Mouse (Mus musculus) gastrocnemius, postnatal 4 days (tissue): ENCODE data around the gene Snrpd2. TPM values are rescaled to one million over a fixed set of nuclear protein-coding genes. Genes with fewer than 3 reads are reported as not detected.
"Not testable (repeated sequence)": the region's sequence is repeated elsewhere in the genome, so short reads cannot be mapped to it uniquely, and the experiment has no call there.

Experiments
- DNase-seq, 2 experiments: peaks; one replicate each; pipeline ENCODE4 v3.0.0; 2021 to 2022; ENCODE audit warnings: low spot score in 2 of 2, mixed read lengths in 2 of 2
- total RNA-seq, 2 experiments: library from RNA; stranded (reverse); gene quantifications; 2 replicates each; pipeline ENCODE4 v1.2.3; 2021

Snrpd2 gene
- total RNA-seq, 2 experiments from 2014 or later, result 85.4 to 103 TPM

DNA sequence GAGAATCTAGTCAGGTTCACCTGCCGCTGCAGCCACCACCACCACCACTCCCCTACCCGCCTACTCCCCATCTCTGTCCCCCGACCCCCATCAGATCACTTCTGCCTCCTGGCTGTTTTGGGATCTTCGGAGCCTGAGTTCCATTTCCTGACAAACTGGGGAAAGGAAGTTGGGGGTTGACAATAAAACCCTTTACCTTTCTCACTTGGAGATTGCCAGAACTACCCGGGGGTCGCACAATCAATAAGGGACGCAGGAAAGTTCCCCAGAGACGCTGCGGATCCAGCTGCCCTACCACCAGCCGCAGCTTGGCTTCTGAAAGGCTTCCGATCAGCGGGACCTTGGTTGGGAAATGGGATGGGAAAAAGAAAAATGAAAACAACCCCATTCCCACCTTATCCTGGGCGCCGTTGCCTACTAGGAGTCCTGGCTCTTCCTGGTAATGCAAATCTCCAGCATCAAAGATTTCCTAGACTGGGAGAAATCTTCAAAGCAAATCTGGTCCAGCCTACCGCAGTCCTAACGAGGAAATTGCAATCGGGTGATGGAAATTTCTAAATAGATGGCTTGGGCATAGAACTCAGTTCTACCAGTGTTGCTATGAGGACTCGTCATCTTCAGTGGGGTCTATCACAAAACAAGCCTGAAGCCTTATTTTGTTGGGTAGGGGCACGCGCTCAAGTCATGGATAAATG lies 1.2 kb upstream of the Snrpd2 start:
- no peak for DNase-seq

- DNase-seq, result peak; percentile 92 to 97
Observed at GRCm38 (mm10) chr7:19148875-19149541, 514 bp upstream of the Snrpd2 start, which contains the start of gene Qpctl. Qpctl (minus strand) TSS chr7:19149291.

- DNase-seq, result not testable (repeated sequence)
Observed at GRCm38 (mm10) chr7:19151121-19151520, 1.6 kb downstream of the Snrpd2 start.

GRCm38 (mm10) chr7:19154796-19155195 lies 5.3 kb downstream of the Snrpd2 start:
- no peak for DNase-seq

DNA sequence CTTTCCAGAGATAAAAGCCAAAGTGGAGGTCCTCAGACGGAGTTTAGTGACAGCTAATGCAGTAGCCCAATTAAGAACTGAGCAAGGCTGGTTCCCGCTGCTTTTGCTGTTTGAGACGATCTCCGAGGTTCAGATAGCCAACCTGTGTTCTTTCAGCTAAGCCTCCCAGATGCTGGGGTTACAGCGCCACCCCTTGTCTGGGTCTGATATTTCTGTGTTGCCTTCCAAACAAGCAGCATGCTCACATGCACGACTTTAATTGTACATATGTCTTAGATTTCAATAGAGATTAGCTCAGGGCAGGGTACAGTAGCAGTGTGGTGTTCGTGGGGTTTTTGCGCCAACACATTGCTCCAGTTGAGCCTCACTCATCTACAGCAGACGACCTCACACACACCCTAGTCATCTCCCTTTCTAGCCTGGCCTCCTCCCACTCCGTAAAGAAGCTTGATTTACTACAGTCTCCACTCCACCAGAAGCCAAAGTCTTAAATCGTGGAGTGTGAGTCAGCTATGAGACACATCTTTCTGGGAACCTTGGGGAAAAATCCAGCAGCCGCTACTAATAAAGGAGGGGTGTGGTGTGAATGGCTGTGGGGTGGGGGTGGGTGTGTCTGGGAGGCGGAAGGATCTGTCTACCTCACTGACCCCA lies 6.4 kb downstream of the Snrpd2 start:
- DNase-seq, result no peak

DNA sequence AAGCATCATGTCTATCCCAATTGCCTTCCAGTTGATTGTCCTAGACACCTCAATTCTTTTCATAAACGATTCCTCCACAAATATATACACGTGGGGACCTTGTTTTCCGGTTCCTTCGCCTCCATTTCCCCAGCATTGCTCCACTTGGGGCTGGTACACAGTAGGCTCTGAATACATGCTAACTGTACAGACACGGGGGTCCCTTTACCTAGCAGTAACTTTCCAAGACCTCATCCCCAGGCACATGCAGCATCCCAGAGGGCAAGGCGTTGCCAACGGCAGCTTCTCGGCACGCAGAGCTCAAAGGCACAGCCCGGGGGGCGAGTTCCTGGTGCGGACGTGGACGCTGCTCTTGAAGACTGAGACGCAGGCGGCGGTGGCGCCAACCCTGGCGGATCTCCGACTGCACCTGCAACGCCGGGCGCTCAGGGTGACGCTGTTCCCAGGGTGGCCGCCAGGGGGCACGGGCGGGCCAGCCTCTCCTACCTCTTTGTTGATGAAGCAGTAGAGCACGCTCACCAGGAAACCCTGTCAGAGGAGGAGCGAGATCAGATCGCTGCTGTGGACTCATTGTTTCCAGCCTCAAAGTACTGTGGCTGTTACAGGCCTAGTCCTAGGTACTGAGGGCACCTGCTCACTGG lies 7.8 kb downstream of the Snrpd2 start:
- peak; percentile 86 for DNase-seq

DNA sequence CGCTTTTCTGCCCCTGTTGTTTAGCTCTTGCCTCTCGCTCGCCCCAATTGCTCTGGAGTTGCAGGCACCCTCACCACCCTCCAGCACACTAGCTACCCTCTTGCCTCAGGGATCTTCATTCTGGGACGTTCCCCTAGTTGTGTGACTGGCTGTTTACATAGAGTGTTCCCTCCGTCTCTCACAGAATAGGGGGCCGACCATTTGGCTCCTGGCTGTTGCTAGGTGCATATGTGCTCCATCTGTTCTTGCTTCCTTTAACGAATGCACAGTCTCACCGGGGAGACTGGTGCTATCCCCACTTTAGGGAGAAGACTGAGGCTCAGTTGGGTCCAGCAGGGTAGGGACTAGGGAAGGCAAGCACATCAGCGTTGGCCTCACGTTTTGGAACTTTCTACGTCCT lies 9.1 kb downstream of the Snrpd2 start:
- DNase-seq, result no peak

DNA sequence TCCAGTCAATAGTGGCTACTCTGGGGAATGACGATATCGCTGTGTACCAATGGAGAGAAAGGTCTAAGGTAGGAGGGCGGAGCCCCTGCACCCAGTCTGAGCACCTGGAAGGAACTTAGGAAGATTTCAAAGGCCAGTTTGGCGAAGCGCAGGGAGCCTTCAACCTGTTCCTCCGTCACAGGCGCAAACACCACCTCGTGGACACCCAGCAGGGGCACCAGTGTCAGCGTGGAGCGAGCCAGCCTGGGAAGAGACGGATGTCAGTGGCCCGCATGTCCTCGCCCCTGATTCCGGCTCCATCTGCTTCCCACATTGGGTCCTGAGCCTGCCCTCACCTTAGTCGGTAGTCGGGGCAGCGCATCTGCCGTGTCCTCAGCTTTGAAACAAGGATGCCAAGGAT lies 9.9 kb downstream of the Snrpd2 start:
- no peak for DNase-seq

DNA sequence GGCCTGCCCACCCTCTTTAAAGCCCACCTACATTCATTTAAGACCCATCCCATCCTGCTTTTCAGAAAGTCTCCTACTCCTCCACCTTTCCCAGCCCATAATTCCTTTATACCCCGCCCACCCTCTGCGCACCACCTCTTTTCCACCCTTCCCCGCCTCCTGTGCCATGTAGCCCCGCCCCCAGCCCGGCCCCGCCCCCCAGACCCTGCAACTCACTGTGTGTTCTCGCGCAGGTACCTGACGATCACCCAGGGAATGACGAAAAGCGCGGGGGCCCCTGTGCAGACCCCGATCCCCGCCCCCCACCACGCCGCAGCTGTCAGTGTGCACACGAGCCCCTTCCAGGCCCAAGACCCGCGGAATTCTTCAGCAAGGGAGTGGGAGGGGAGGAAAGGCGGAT lies 10.6 kb downstream of the Snrpd2 start:
- no peak for DNase-seq

DNA sequence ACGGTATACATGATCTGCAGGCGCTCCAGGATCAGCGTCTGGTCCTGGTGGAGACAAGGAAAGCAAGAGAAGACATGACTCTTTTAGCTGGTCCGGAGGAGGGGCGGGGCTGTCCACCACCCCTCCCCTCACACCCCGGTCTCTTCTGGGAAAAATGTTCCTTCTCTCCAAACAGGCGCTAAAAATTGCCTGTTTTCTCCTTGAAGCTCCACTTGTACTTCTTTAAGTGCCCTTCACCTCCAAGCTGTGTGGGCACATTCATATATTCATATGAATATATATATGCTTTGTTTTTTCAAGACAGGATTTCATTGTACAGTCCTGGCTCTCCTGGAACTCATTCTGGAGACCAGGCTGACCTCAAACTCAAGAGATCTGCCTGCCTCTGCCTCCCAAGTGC lies 13.4 kb downstream of the Snrpd2 start:
- DNase-seq, result no peak

DNA sequence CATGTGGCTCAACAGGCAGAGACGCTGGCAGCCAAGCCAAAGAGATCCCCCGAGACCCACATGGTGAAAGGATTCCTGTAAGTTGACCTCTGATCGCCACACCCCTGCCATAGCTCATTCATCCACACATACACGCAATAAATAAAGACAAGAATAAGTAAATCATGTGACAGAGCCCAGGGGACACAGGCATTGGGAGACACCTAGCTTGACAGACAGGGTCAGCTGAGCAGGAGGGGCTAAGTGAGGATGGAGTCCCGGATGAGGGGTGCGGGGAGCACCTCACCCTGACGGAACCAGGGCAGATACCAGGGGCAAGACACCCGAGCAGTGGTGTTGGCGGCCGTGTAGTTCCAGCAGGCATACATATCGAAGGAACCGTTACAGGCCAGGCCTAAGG lies 14.2 kb downstream of the Snrpd2 start:
- DNase-seq, result no peak

- no peak for DNase-seq
Observed at GRCm38 (mm10) chr7:19164189-19164588, 14.7 kb downstream of the Snrpd2 start.

GRCm38 (mm10) chr7:19164978-19165377 lies 15.5 kb downstream of the Snrpd2 start:
- DNase-seq, result no peak

DNA sequence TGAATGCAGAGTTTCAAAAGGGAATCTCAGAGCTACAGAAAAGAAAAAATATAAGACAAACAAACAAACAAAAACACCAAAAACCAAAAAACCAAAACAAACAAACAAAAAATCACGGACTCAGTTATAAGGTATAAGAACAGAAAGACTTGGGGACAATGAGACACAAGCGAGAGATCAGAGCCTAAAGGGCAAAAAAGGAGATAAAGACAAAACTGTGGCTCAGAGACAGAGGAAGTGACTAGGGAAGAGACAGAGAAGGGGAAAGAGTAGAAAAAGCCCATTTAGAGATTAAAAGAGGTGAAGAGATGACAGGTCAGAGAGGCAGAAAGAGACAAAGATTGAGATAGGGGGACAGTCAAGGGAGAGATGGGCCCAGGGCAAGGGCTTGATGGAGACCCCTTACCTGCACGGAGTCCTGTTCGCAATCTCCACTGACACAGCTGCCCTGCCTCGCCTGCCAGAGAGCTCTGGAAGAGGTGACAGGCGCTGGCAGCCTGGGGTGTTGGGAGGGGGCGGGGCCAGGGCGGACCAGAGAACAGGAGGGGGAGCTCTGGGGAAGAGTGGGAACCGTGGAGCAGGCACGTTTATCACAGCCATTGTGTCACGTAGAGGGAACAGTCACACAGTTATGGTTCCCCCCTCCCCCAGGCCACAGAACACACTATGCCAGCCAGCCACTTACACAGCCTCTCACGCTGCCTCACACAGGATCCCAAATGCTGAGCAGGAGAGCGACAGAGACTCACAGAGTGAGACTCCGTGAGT lies 16.3 kb downstream of the Snrpd2 start, which contains the start of gene Gipr:
Gipr (minus strand) TSS at position 472 of the 768 bp plus-strand sequence.
- DNase-seq, result no peak

GRCm38 (mm10) chr7:19166990-19167389 lies 17.5 kb downstream of the Snrpd2 start:
- no peak for DNase-seq

GRCm38 (mm10) chr7:19169506-19169905 lies 20.0 kb downstream of the Snrpd2 start:
- no peak for DNase-seq

DNA sequence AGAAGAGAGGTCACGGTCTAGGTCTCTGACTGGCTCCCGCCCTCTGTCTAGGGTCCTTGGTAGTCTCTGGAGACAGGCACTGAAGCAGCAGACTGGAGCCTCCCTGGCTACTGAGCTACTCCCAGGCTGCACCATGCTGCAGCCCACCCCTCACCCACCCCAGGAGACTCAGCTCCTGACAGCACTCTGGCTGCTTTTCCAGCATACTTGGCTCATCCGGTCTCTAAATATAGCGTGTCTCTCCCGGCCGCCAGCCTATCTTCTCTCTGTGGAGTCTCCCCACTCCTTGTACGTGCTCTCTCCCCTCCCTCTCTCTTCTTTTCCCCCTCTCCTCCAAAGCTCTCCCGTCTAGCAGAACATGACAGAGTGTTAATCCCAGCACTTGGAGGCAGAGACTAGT lies 20.6 kb downstream of the Snrpd2 start:
- no peak for DNase-seq

GRCm38 (mm10) chr7:19171831-19172230 lies 22.3 kb downstream of the Snrpd2 start:
- DNase-seq, result no peak

GRCm38 (mm10) chr7:19172874-19173273 lies 23.4 kb downstream of the Snrpd2 start:
- DNase-seq, result peak; percentile 82 to 90

GRCm38 (mm10) chr7:19175708-19176515 lies 26.4 kb downstream of the Snrpd2 start, which contains the start of gene Eml2:
Eml2 (plus strand) TSS chr7:19176421.
- DNase-seq, result no peak
